Mouse (Mus musculus): ENCODE measurements around the gene Map4k2. TPM values are rescaled to one million over a fixed set of nuclear protein-coding genes. Genes with fewer than 3 reads are reported as not detected.

Map4k2 gene
- polyA plus RNA-seq, 1 experiment from 2014 or later, result 20.0 TPM

DNA sequence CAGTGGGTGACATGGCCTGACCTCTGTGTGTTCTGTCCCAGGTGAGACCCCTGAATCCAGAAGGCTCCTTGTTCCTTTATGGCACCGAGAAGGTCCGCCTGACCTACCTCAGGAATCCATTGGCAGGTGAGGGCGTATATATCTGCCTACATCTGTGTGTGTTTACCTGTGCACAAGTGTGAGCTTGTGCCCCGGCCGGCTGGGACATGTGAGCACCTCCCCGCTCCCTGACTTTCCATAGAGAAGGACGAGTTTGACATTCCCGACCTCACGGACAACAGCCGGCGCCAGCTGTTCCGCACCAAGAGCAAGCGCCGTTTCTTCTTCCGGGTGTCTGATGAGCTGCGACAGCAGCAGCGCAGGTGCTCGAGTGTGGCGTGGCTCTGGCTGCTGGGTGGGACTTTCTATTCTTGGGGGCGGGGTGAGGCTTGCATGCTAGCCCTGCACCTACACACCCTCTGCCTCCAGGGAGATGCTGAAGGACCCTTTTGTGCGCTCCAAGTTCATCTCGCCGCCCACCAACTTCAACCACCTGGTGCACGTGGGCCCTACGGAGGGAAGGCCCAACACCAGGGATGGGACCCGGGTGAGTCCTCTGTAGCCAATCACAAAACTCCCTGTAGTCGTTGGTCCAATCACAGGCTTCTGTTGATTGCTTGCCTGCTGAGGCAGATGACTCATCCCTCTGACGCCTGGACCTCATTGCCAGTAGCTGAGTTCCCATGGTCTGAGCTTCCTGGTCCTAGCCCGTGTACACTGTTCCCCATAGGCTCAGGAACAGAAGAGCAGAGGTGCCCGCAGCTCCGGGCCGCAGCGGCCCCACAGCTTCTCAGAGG, 18.9 kb upstream of the Map4k2 start:
- Histone ChIP-seq H3K4me3 (no peak overlapping the region), H3K36me3 (replicated peaks) (no peaks in the 10 kb centered on the region), H3K4me2 (no peak overlapping the region), H3K9ac (no peak overlapping the region), H3K27me3 (replicated peaks) (no peaks in the 10 kb centered on the region), H3K9me3 (no peaks in the 10 kb centered on the region), H3K27ac (no peak overlapping the region), H3K4me1 (no peaks in the 10 kb centered on the region)
- WGBS, result 85% methylated on average over 33 of the region's 33 CpGs
- ATAC-seq (replicated peaks), result no peak

DNA sequence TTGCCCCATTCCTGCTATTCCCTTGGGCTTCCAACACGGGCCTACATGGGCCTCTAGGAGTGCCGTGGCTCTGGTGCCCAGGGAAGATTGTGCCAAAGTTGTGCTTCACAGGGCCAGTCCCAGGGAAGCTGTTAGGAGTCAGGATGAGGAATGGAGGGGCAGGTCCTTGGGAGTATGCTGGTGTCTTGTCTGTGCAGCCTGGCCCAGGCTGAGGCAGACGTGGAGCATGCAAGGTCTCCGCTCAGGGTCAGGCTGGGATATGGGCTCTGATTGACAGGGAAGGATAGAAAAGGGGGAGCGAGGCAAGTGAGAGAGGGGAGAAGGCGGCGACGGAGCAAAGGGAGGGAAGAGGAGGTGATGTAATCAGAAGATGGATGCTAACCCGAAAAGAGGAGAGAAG, 16.2 kb upstream of the Map4k2 start:
- H3K36me3 ChIP-seq (replicated peaks), result no peaks in the 10 kb centered on the region
- no peaks in the 10 kb centered on the region for H3K27me3 ChIP-seq (replicated peaks)
- no peak overlapping the region for H3K27ac ChIP-seq
- H3K9ac ChIP-seq, result no peak overlapping the region
- 83% methylated on average over 9 of the region's 9 CpGs for WGBS
- H3K4me3 ChIP-seq, result no peak overlapping the region
- H3K4me2 ChIP-seq, result no peak overlapping the region
- H3K9me3 ChIP-seq, result no peaks in the 10 kb centered on the region
- no peaks in the 10 kb centered on the region for H3K4me1 ChIP-seq
- ATAC-seq (replicated peaks), result no peak

- peaks cover 17% of the 10 kb centered on the region for H3K4me1 ChIP-seq
- no peak overlapping the region for H3K9ac ChIP-seq
- no peak overlapping the region for H3K4me3 ChIP-seq
- ATAC-seq (replicated peaks), result no peak
- no peaks in the 10 kb centered on the region for H3K36me3 ChIP-seq (replicated peaks)
- H3K9me3 ChIP-seq, result no peaks in the 10 kb centered on the region
- 70% methylated on average over 5 of the region's 5 CpGs for WGBS
- no peaks in the 10 kb centered on the region for H3K27me3 ChIP-seq (replicated peaks)
- no peak overlapping the region for H3K27ac ChIP-seq
- H3K4me2 ChIP-seq, result no peak overlapping the region
Observed at GRCm38 (mm10) chr19:6331178-6331577, 9.8 kb upstream of the Map4k2 start.

DNA sequence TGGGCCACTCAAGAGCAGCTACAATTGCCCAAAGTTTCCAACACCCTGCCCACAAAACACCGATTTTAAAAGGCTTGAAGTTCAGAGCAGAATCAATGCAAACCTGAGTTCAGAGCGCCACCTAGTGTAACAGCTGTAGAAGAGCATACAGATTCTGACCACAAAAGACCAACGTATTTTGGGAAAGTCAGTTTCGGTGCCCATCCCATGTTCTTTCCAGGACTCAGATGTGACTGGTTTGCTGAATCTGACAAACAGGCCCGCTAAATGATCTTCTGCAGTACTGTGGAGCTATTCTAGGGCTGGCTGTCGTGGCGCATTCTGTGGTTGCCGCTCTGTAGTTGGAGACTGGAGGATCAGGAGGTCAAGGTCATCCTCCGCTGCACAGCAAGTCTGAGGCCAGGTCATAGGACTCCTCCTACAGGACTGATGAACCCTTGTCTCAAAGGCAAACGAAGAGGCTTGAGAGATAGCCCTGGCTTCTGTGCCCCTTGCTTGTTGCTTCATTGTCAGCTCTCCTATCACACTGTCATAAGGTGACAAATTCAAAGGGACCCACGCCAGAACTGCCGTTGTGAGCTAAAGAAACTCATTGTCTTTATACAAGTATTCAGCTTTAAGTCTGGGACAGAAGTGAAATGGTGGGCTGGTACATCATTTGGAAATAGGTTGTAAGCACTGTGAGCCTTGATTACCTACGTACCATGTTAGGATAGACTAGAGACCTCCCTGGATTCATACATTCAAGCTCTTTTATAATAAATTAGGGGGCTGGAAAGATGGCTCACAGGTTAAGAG, 9.0 kb upstream of the Map4k2 start:
- 20% methylated on average over 13 of the region's 13 CpGs for WGBS
- H3K4me2 ChIP-seq, result peak overlapping the region; percentile 35
- no peak overlapping the region for H3K4me3 ChIP-seq
- H3K27me3 ChIP-seq (replicated peaks), result no peaks in the 10 kb centered on the region
- no peaks in the 10 kb centered on the region for H3K36me3 ChIP-seq (replicated peaks)
- H3K4me1 ChIP-seq, result peaks cover 24% of the 10 kb centered on the region
- 0 out of 2 replicates have a peak overlapping the region, but pooled peaks have one; percentile 4 for H3K9ac ChIP-seq
- no peak for ATAC-seq (replicated peaks)
- no peaks in the 10 kb centered on the region for H3K9me3 ChIP-seq
- H3K27ac ChIP-seq, result no peak overlapping the region

DNA sequence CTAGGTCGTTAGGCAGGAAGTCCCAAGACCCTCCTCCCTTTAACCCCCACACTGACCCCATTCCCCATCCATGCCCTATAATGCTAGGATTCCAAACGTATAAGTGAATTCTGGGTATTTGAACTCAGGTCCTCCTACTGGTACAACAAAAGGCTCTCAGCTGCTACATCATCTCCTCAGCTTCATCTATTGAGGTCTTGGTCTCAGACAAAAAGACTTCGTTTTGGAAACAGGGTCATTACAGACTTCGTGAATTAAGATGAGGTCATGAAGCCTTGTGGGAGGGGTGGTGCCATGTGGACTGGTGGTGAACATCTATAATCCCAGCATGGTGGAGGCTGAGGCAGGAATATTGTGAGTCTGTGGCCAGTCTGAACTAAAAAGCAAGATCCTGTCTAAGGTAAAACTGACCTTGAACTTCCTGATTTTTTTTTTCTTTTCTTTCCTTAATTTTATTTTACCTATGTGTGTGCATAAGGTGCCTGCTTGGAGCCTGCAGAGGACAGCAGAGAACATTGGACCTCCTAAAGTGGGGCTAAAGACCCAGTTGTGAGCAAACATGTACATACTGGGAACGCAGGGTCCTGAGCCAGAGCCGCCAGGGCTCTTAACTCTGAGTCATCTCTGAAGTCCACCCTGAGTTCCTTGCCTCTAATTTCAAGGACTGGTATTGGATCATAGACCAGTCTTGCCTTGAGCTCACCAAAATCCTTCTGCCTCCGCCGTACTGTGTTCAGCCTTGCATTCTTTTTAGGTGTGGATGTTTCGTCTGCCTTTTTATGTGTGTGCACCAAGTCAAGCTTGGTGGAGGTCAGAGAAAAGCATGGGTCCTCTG, 7.0 kb upstream of the Map4k2 start:
- H3K4me1 ChIP-seq, result peaks cover 32% of the 10 kb centered on the region
- 67% methylated on average over 9 of the region's 9 CpGs for WGBS
- no peaks in the 10 kb centered on the region for H3K9me3 ChIP-seq
- H3K27me3 ChIP-seq (replicated peaks), result no peaks in the 10 kb centered on the region
- H3K9ac ChIP-seq, result no peak overlapping the region
- peak overlapping the region; percentile 72 for H3K4me3 ChIP-seq
- peak; percentile 1; the same call in 1 of the 2 replicates for ATAC-seq (replicated peaks)
- H3K27ac ChIP-seq, result peak overlapping the region; percentile 72
- H3K4me2 ChIP-seq, result peak overlapping the region; percentile 91
- H3K36me3 ChIP-seq (replicated peaks), result peaks cover 20% of the 10 kb centered on the region

- H3K27ac ChIP-seq, result peak within 1 kb of the TSS; percentile 83
- no peaks in the 10 kb centered on the region for H3K9me3 ChIP-seq
- peak within 1 kb of the TSS; percentile 91 for H3K4me2 ChIP-seq
- WGBS, result under 1% methylated on average over 42 of the region's 43 CpGs
- H3K4me1 ChIP-seq, result peaks cover 32% of the 10 kb centered on the region
- ATAC-seq (replicated peaks), result peak; percentile 94
- H3K4me3 ChIP-seq, result peak within 1 kb of the TSS; percentile 72
- 0 out of 2 replicates have a peak, but pooled peaks cover 2% of the 10 kb centered on the region for H3K27me3 ChIP-seq (replicated peaks)
- H3K36me3 ChIP-seq (replicated peaks), result peaks cover 29% of the 10 kb centered on the region
- H3K9ac ChIP-seq, result peak within 1 kb of the TSS; percentile 76
Observed at GRCm38 (mm10) chr19:6334673-6335457, 6.1 kb upstream of the Map4k2 start, which contains the start of gene Men1. Men1 (plus strand) TSS chr19:6334979.

DNA sequence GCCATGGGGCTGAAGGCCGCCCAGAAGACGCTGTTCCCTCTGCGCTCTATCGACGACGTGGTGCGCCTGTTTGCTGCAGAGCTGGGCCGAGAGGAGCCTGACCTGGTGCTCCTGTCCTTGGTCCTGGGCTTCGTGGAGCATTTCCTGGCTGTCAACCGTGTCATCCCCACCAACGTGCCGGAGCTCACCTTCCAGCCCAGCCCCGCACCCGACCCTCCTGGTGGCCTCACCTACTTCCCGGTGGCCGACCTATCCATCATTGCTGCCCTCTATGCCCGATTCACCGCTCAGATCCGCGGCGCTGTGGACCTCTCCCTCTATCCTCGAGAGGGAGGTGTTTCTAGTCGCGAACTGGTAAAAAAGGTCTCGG, 5.5 kb upstream of the Map4k2 start:
- no peak for ATAC-seq (replicated peaks)
- under 1% methylated on average over 25 of the region's 25 CpGs for WGBS

GRCm38 (mm10) chr19:6336920-6337319, 4.0 kb upstream of the Map4k2 start:
- peak overlapping the region; percentile 72 for H3K4me3 ChIP-seq

More for the DNA sequence above, 5.5 kb upstream of the Map4k2 start:
- Histone ChIP-seq H3K27me3 (replicated peaks) (0 out of 2 replicates have a peak, but pooled peaks cover 3% of the 10 kb centered on the region), H3K4me3 (peak overlapping the region; percentile 72), H3K36me3 (replicated peaks) (peaks cover 33% of the 10 kb centered on the region), H3K9ac (peak overlapping the region; percentile 76), H3K27ac (peak overlapping the region; percentile 83), H3K4me2 (peak overlapping the region; percentile 91), H3K4me1 (peaks cover 32% of the 10 kb centered on the region), H3K9me3 (no peaks in the 10 kb centered on the region)

DNA sequence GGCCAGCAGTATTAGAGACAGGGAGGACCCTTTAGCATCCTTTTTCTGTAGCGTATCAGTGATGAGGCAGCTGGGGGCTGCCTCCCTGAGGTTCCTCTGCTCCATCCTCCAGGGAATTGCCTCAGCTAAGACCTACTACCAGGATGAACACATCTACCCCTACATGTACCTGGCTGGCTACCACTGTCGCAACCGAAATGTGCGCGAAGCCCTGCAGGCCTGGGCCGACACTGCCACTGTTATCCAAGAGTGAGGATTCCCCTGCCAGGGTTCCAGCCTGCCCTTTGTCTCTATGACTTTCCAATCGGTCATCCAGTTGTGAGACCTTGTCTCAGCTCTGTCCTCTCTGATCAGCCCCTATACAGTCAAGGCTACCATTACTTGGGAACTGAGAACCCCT, 2.8 kb upstream of the Map4k2 start:
- Histone ChIP-seq H3K27me3 (replicated peaks) (0 out of 2 replicates have a peak, but pooled peaks cover 3% of the 10 kb centered on the region), H3K4me1 (peaks cover 36% of the 10 kb centered on the region), H3K9ac (no peak overlapping the region), H3K4me2 (no peak overlapping the region), H3K27ac (no peak overlapping the region), H3K9me3 (no peaks in the 10 kb centered on the region), H3K4me3 (no peak overlapping the region), H3K36me3 (replicated peaks) (peaks cover 33% of the 10 kb centered on the region)
- no peak for ATAC-seq (replicated peaks)
- 94% methylated on average over 7 of the region's 7 CpGs for WGBS

More at GRCm38 (mm10) chr19:6336920-6337319, 4.0 kb upstream of the Map4k2 start:
- Histone ChIP-seq H3K27me3 (replicated peaks) (0 out of 2 replicates have a peak, but pooled peaks cover 3% of the 10 kb centered on the region), H3K9ac (peak overlapping the region; percentile 76), H3K27ac (no peak overlapping the region), H3K9me3 (no peaks in the 10 kb centered on the region), H3K4me2 (peak overlapping the region; percentile 91), H3K36me3 (replicated peaks) (peaks cover 33% of the 10 kb centered on the region), H3K4me1 (peaks cover 37% of the 10 kb centered on the region)
- ATAC-seq (replicated peaks), result no peak
- WGBS, result 97% methylated on average over 10 of the region's 10 CpGs

DNA sequence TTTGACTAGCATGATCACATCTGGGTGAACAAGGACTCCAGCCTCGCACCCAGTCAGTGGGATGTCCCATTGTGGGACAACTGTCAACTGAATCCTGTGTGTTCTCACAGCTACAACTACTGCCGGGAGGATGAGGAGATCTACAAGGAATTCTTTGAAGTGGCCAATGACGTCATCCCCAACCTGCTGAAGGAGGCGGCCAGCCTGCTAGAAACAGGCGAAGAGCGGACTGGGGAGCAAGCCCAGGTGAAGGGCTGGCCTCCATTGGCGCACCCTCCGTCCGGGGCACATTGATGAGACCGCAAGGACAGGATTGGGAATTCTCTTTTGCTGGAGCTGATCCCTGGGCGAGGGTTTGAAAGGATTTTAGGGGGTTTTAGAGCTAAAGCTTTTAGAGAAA, 2.2 kb upstream of the Map4k2 start:
- H3K27ac ChIP-seq, result no peak overlapping the region
- H3K4me2 ChIP-seq, result no peak overlapping the region
- H3K27me3 ChIP-seq (replicated peaks), result 0 out of 2 replicates have a peak, but pooled peaks cover 3% of the 10 kb centered on the region
- WGBS, result 93% methylated on average over 11 of the region's 11 CpGs
- H3K9me3 ChIP-seq, result no peaks in the 10 kb centered on the region
- H3K4me3 ChIP-seq, result no peak overlapping the region
- H3K36me3 ChIP-seq (replicated peaks), result peaks cover 33% of the 10 kb centered on the region
- H3K4me1 ChIP-seq, result peaks cover 36% of the 10 kb centered on the region
- no peak for ATAC-seq (replicated peaks)
- H3K9ac ChIP-seq, result no peak overlapping the region

DNA sequence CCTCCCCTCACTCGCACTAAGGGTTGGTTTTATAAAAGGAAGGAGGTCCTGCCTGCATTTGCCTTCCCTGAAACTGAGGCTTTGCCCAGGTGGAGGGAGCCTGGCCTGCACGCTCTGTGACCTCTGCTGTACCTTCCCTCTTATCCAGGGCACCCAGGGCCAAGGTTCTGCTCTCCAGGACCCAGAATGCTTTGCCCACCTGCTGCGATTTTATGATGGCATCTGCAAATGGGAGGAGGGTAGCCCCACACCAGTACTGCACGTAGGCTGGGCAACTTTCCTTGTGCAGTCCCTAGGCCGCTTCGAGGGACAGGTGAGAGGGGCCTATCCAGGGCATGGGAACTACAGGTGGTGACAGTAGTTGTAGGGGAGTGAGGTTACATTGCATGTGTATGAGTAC, 1.7 kb upstream of the Map4k2 start:
- ATAC-seq (replicated peaks), result no peak

More for the DNA sequence above, 1.7 kb upstream of the Map4k2 start:
- peaks cover 38% of the 10 kb centered on the region for H3K36me3 ChIP-seq (replicated peaks)
- 0 out of 2 replicates have a peak, but pooled peaks cover 3% of the 10 kb centered on the region for H3K27me3 ChIP-seq (replicated peaks)
- H3K9ac ChIP-seq, result no peak overlapping the region
- no peak overlapping the region for H3K4me3 ChIP-seq
- WGBS, result 93% methylated on average over 6 of the region's 6 CpGs
- no peak overlapping the region for H3K4me2 ChIP-seq
- peaks cover 33% of the 10 kb centered on the region for H3K4me1 ChIP-seq
- H3K27ac ChIP-seq, result no peak overlapping the region
- H3K9me3 ChIP-seq, result no peaks in the 10 kb centered on the region
